Mouse (Mus musculus) ovary, adult 18-20 months (tissue): Measurements from ENCODE around the gene Fez1.

ENCODE experiments used
- DNase-seq: peaks from one replicate; pipeline ENCODE4 v3.0.0; 2022; ENCODE audit warnings: low spot score, mixed read lengths

Gene Fez1

GRCm38 (mm10) chr9:36821644-36822000 is at the start of gene Fez1:
Gene Fez1 (plus strand): TSS chr9:36821864.
- peak; percentile 18 for DNase-seq

DNA sequence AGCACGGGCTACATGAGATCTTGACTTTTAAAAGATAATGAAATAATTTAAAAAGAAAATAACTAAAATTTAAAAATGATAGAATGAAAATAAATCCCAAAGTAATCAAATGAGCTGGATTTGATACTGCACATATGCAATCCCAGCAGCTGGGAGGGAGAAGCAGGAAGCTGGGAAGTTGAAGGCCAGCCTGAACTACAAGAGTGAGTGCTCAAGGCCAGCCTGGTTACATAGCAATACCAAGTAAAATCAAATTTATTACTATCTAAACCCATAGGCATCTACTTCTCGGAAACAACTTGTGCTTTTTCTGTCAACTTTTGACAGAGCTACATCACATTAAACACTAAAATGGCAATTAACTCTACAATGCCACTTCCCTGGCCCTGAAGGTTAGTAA is 37.7 kb upstream of the Fez1 start:
- no peak for DNase-seq

GRCm38 (mm10) chr9:36792191-36792590 is 29.5 kb upstream of the Fez1 start:
- DNase-seq: no peak

DNA sequence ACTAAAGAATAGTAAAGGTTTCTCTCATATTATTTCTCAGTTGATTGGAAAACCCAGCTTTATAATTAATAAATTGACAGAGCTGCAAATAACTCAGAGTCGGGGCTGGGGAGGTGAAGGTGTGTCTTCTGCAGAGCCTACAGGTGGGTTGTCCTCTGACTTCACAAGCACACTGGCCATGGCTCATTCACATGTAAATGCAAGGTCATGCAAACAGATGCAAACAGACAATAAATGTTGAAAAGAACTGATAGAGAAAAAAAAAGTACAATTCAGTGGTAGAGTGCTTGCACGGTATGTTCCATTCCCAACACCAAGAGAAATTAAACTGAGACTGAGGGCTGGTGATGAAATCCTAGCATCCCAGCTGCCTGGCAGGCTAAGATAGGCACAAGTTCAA is 27.2 kb upstream of the Fez1 start:
- DNase-seq: no peak

DNA sequence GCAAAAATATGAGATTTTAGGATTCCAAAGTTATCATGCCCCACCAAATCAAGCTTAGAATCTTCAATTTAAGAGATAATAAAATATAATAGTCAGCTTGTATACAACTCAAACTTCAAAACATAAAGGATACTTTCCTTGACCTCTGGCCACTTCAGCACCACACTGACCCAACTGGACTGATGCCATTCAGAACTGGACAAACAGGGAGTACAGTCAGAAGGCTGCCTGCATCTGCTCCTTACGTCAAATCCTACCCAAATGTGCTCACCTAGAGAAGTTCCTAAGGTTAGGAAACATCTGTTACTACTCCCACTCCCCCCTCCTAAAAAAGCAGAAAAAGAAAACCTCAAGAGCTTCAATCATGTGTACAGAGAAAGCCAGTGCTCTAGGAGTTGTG is 26.1 kb upstream of the Fez1 start:
- DNase-seq: no peak

DNA sequence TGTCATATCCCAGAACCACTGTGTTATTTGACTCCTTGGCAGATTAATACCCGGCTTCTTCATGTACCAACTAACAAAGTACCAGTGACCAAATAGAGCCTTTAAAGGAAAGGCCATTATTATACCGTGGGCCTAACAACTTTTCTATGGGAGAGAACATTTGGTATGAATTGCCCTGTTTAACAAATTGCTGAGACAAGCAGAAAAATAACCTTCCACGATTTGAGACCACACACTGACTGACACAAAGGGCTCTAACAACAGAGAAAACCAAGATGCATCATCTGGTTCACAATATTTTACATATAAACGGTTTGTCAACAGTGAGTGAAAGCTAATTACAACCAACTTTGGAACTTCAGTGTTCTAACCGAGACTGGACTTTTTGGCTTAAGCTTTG is 25.4 kb upstream of the Fez1 start:
- no peak for DNase-seq

GRCm38 (mm10) chr9:36796781-36797555 is 24.7 kb upstream of the Fez1 start, which contains the start of gene Ei24:
Gene Ei24 (minus strand): TSS chr9:36797393.
- peak; percentile 86 for DNase-seq

GRCm38 (mm10) chr9:36801961-36802360 is 19.7 kb upstream of the Fez1 start:
- DNase-seq: no peak

- no peak for DNase-seq
Observed at GRCm38 (mm10) chr9:36802951-36803350, 18.7 kb upstream of the Fez1 start.

GRCm38 (mm10) chr9:36803386-36803785 is 18.3 kb upstream of the Fez1 start:
- no peak for DNase-seq

DNA sequence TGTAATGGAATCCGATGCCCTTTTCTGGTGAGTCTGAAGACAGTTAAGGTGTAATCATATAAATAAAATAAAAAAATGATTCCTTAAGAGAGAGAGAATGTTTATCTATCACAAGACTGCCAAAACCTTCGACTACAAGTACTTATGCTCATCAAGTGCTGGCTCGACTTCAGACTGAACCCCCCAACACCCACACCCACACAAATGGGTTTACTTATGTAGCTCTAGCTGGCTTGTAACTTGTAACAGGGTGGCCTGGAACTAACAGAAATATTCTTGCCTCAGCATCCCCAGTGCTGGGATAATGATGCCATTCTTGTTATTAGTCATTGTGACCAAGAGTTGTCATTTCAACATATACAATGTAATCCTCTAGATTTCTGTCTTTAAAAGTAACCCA is 17.7 kb upstream of the Fez1 start:
- DNase-seq: no peak

- no peak for DNase-seq
Observed at GRCm38 (mm10) chr9:36805256-36805975, 16.2 kb upstream of the Fez1 start.

GRCm38 (mm10) chr9:36808126-36808785 is 13.4 kb upstream of the Fez1 start:
- DNase-seq: no peak

GRCm38 (mm10) chr9:36814486-36814885 is 7.2 kb upstream of the Fez1 start:
- DNase-seq: no peak

DNA sequence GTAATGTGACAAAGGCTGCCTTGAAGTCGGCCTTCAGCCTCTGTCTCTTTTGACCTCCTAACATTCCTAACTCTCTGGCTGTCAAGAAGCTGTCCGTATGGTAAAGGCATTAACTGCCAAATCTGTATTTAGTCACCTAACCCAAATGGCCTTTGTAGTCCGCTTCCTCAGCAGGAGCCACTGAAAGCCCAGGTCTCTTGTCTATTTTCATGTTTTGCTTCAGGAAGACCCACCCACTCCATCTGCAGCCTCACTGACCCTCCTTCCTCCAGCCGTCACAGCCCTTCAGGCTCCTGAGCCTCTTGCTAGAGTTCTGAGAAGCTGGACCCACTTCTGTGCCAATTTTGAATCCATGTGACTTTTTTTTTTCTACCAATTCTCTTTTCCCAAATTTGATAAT is 2.8 kb upstream of the Fez1 start:
- no peak for DNase-seq

GRCm38 (mm10) chr9:36820969-36821643 is 558 bp upstream of the Fez1 start:
- DNase-seq: no peak

DNA sequence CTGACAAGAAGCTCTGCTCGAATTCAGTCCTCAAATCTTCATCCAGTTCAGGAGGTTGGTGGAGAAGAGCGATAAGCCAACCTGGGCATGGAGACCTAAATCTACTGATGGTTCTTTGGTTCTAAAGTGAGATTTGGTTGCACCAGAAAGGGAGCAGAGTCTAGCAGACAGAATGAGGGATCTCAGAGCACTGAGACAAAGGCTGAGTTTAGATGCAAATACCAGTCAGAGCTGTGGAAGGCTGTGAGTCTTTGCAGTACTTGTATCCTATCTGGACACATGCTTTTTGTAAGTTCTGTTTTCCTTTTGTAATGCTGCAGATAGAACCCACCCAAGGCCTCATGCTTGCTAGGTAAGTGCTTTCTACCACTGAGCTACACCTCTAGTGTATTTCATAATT is 360 bp downstream of the Fez1 start:
- no peak for DNase-seq

DNA sequence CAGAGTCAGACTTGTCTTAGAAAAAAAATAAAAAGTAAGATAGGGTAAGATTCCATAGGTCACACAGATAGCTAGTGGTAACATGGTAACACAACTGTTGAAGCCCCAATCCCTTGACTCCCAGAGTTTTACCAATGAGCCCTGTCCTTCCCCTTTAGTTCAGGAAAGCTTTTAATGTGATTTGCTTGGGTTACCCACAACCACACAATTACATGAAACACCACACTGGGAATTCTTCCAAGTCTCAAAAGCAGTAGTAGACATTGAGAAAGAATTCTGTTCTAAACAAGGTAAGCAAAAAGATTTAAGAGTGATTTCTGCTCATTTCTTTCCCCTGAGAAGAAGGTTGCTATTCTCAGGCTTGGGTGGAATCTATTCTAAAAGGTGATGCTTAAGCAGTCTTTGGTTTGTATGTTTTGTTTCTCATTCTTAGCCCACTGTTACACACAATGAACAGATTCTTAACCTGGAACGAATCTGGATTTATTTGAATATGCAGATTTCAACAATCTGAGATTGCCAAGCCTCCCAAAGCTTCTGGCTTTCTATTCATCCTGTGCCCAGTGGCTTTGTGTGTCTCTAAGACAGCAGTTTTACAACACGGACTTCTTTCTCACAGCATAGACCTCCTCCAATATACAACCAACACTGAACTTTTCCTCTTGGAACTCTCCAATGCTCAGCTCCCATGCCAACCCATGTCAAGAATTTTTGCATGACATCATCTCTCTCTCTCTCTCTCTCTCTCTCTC is 5.1 kb downstream of the Fez1 start:
- DNase-seq: no peak

- no peak for DNase-seq
Observed at GRCm38 (mm10) chr9:36831401-36831800, 9.7 kb downstream of the Fez1 start.

DNA sequence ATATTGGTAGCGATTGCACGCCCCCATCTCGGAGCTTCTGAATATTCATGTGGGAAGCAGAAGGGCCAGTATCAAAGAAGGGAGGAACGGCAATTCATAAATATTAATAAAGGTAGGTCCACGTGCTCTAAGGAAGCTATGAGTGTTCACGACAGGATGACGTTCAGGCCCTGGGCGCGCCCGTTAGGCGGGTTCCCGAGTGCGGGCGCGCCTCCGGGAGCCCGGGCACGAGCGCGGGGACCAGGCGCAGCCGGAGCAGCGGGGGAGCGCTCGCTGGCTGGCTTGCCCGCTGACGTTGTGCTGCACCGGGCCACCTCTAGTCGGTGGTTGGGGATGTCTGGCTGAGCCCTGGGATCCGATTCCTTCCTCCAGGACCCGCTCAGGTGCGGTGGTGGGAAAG is 10.9 kb downstream of the Fez1 start:
- DNase-seq: peak; percentile 37

DNA sequence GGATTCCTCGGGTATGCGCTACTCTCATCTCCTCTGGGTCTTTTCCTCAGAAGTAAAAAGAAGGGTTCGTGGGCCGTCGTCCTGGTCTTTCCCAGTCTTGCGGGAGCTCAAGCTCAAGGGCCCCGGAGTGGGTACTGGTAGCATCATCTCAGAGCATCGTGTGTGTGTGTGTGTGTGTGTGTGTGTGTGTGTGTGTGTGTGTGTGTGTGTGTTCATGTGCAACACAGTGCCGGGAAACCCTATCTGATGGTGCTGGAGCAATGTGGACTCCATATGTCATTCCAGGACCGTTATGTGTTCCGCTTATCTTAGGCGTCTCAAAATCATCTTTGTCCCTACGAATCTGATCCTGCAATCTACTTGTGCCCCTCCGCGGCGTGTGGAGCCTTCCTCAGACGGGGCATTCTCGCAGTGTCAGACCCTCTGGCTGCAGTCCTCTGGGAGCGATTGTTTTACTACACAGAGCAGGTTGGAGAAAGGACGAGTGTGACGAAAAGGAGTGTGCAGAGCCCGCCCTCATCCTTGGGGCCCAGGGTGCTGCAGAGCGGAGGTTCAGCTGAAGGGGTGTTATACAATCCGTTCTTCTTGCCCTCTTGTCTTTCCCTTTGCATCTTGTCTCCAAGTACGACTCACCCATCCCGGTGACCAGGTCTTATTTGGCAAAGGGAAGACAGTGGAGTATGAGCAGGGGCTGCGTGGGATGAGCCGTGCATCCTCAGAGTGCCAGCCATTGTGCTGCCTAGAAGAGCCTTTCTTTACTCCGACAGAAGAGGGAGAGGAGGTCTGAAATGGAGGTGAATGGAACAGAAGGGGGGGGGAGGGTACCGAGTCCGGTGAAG is 11.6 kb downstream of the Fez1 start:
- no peak for DNase-seq
